Mouse (Mus musculus) MEL (cell line): ENCODE results near the gene Sec16a. TPM values are rescaled to one million over a fixed set of nuclear protein-coding genes. Genes with fewer than 3 reads are reported as not detected.

Experiments used
- DNase-seq: peaks from one replicate; pipeline ENCODE4 v3.0.0; 2011; ENCODE audit warnings: low read depth, low spot score
- H3K27ac ChIP-seq: 2 replicates; pipeline ENCODE4 v1.5.1; 2012; ENCODE audit warnings: low read depth, mild to moderate bottlenecking, control low read depth, low read length, moderate library complexity; ENCODE audit not compliant: control insufficient read depth
- H3K27me3 ChIP-seq, 2 experiments: fragments of 150-350 bp in 1 of 2; sonication (generic) in 1 of 2; 2 replicates each; pipeline ENCODE4 v1.6.1; 2012; ENCODE audit warnings: low read length in 2 of 2, mild to moderate bottlenecking in 2 of 2, improper control_type of control experiment in 1 of 2, moderate library complexity in 1 of 2; ENCODE audit not compliant: insufficient read depth in 2 of 2, control insufficient read depth in 1 of 2
- H3K36me3 ChIP-seq, 2 experiments: 2 replicates each; pipeline ENCODE4 v1.6.1; 2012 to 2014; ENCODE audit warnings: low read length in 2 of 2, improper control_type of control experiment in 1 of 2, inconsistent platforms in 1 of 2, mild to moderate bottlenecking in 1 of 2; ENCODE audit not compliant: insufficient read depth in 2 of 2, control insufficient read depth in 1 of 2
- H3K4me1 ChIP-seq, 2 experiments: fragments of 150-350 bp in 1 of 2; sonication (generic) in 1 of 2; 2 replicates each; pipeline ENCODE4 v1.6.1; 2012; ENCODE audit warnings: low read length in 2 of 2, improper control_type of control experiment in 1 of 2, mild to moderate bottlenecking in 1 of 2; ENCODE audit not compliant: insufficient read depth in 2 of 2, control insufficient read depth in 1 of 2
- H3K4me3 ChIP-seq, 2 experiments: fragments of 150-350 bp in 1 of 2; sonication (generic) in 1 of 2; 2 replicates each; pipeline ENCODE4 v1.5.1; 2012; ENCODE audit warnings: low read depth in 2 of 2, low read length in 2 of 2, mild to moderate bottlenecking in 2 of 2, moderate library complexity in 2 of 2, control low read depth in 1 of 2, improper control_type of control experiment in 1 of 2; ENCODE audit not compliant: control insufficient read depth in 1 of 2, insufficient read depth in 1 of 2
- H3K79me2 ChIP-seq: 2 replicates; pipeline ENCODE4 v1.6.1; 2012; ENCODE audit warnings: mild to moderate bottlenecking, low read length, moderate library complexity; ENCODE audit not compliant: control insufficient read depth, poor library complexity, insufficient read depth
- H3K9ac ChIP-seq: 2 replicates; pipeline ENCODE4 v1.6.1; 2012; ENCODE audit warnings: low read depth, mild to moderate bottlenecking, control low read depth, low read length, moderate library complexity; ENCODE audit not compliant: control insufficient read depth, poor library complexity, severe bottlenecking
- H3K9me3 ChIP-seq: fragments of 150-350 bp; sonication (generic); replicated peaks from 2 replicates; pipeline ENCODE4 v1.6.1; 2012; ENCODE audit warnings: mild to moderate bottlenecking, low read length, improper control_type of control experiment, moderate library complexity; ENCODE audit not compliant: insufficient read depth
- BHLHE40 ChIP-seq: IDR thresholded peaks from 2 replicates; pipeline ENCODE4 v1.6.1; 2012; ENCODE audit warnings: low read depth, mild to moderate bottlenecking, inconsistent platforms, low read length, improper control_type of control experiment, borderline replicate concordance
- CTCF ChIP-seq, 3 experiments: IDR thresholded peaks in 2 of 3; conservative IDR thresholded peaks in 1 of 3; 2 replicates each; pipeline ENCODE4 v1.5.1; 2011 to 2012; ENCODE audit warnings: low read length in 3 of 3, low read depth in 2 of 3, mild to moderate bottlenecking in 2 of 3, improper control_type of control experiment in 1 of 3, inconsistent platforms in 1 of 3, mixed read lengths in 1 of 3, moderate library complexity in 1 of 3; ENCODE audit not compliant: control insufficient read depth in 1 of 3, insufficient read depth in 1 of 3, poor library complexity in 1 of 3, severe bottlenecking in 1 of 3
- E2F4 ChIP-seq: IDR thresholded peaks from 2 replicates; pipeline ENCODE4 v1.6.1; 2011; ENCODE audit warnings: low read depth, low read length, improper control_type of control experiment, borderline replicate concordance
- ELF1 ChIP-seq: IDR thresholded peaks from 2 replicates; pipeline ENCODE4 v1.6.1; 2014; ENCODE audit warnings: low read depth, mild to moderate bottlenecking, inconsistent platforms, low read length, improper control_type of control experiment, moderate library complexity
- EP300 ChIP-seq, 2 experiments: IDR thresholded peaks; 2 replicates each; pipeline ENCODE4 v1.6.1; 2011; ENCODE audit warnings: improper control_type of control experiment in 2 of 2, low read length in 2 of 2, low read depth in 1 of 2, mild to moderate bottlenecking in 1 of 2
- GABPA ChIP-seq: IDR thresholded peaks from 2 replicates; pipeline ENCODE4 v1.6.1; 2012; ENCODE audit warnings: low read depth, mild to moderate bottlenecking, inconsistent platforms, low read length, improper control_type of control experiment, moderate library complexity
- MAFK ChIP-seq: IDR thresholded peaks from 2 replicates; pipeline ENCODE4 v1.6.1; 2011; ENCODE audit warnings: low read depth, mild to moderate bottlenecking, low read length, improper control_type of control experiment, borderline replicate concordance
- MAZ ChIP-seq: IDR thresholded peaks from 2 replicates; pipeline ENCODE4 v1.6.1; 2012; ENCODE audit warnings: low read depth, mild to moderate bottlenecking, inconsistent platforms, low read length, improper control_type of control experiment
- MYC ChIP-seq: IDR thresholded peaks from 2 replicates; pipeline ENCODE4 v1.6.1; 2011; ENCODE audit warnings: low read depth, mild to moderate bottlenecking, low read length, improper control_type of control experiment, moderate library complexity
- NELFE ChIP-seq: IDR thresholded peaks from 2 replicates; pipeline ENCODE4 v1.6.1; 2011; ENCODE audit warnings: low read depth, low read length, improper control_type of control experiment
- POLR2AphosphoS2 ChIP-seq: IDR thresholded peaks from 2 replicates; pipeline ENCODE4 v1.6.1; 2011; ENCODE audit warnings: low read length, improper control_type of control experiment
- POLR2AphosphoS5 ChIP-seq: IDR thresholded peaks from 2 replicates; pipeline ENCODE4 v1.6.1; 2012; ENCODE audit warnings: low read depth, borderline replicate concordance, mild to moderate bottlenecking, inconsistent platforms, low read length, moderate library complexity, mixed read lengths
- RCOR1 ChIP-seq: IDR thresholded peaks from 2 replicates; pipeline ENCODE4 v1.6.1; 2012; ENCODE audit warnings: low read depth, mild to moderate bottlenecking, inconsistent platforms, low read length, improper control_type of control experiment
- SMC3 ChIP-seq: IDR thresholded peaks from 2 replicates; pipeline ENCODE4 v1.6.1; 2011; ENCODE audit warnings: low read depth, low read length, improper control_type of control experiment
- TBP ChIP-seq: IDR thresholded peaks from 2 replicates; pipeline ENCODE4 v1.8.0; 2011; ENCODE audit warnings: low read depth, low read length, improper control_type of control experiment
- UBTF ChIP-seq: IDR thresholded peaks from 2 replicates; pipeline ENCODE4 v1.6.1; 2012; ENCODE audit warnings: low read depth, mild to moderate bottlenecking, inconsistent platforms, low read length, improper control_type of control experiment, moderate library complexity, borderline replicate concordance; ENCODE audit not compliant: insufficient read depth
- ZKSCAN1 ChIP-seq: IDR thresholded peaks from 2 replicates; pipeline ENCODE4 v1.6.1; 2012; ENCODE audit warnings: low read depth, mild to moderate bottlenecking, inconsistent platforms, low read length, improper control_type of control experiment, moderate library complexity
- ZMIZ1 ChIP-seq: IDR thresholded peaks from 2 replicates; pipeline ENCODE4 v1.6.1; 2012; ENCODE audit warnings: low read depth, mild to moderate bottlenecking, inconsistent platforms, low read length, improper control_type of control experiment, moderate library complexity
- ZNF384 ChIP-seq: IDR thresholded peaks from 2 replicates; pipeline ENCODE4 v1.6.1; 2012; ENCODE audit warnings: low read depth, mild to moderate bottlenecking, inconsistent platforms, low read length, improper control_type of control experiment
- polyA plus RNA-seq, 2 experiments: library from polyadenylated mRNA; stranded (reverse) in 1 of 2; unstranded in 1 of 2; fragments of >175 nt in 1 of 2; fragments of >200 nt in 1 of 2; gene quantifications; 2 replicates each; pipeline versions ENCODE4 v1.2.1 to v1.2.4; 2012; ENCODE audit warnings: low replicate concordance in 2 of 2, low read depth in 1 of 2; ENCODE audit not compliant: insufficient read length in 2 of 2, insufficient read depth in 1 of 2, missing spikeins in 1 of 2
- total RNA-seq: library from RNA; depleted of rRNA; stranded (reverse); fragments of 300-350 nt; gene quantifications from 2 replicates; pipeline ENCODE4 v1.2.3, GENCODE M21; 2012

Sec16a gene
- total and polyA plus RNA-seq, 3 experiments: 20.3 to 38.0 TPM; not detected in 1

DNA sequence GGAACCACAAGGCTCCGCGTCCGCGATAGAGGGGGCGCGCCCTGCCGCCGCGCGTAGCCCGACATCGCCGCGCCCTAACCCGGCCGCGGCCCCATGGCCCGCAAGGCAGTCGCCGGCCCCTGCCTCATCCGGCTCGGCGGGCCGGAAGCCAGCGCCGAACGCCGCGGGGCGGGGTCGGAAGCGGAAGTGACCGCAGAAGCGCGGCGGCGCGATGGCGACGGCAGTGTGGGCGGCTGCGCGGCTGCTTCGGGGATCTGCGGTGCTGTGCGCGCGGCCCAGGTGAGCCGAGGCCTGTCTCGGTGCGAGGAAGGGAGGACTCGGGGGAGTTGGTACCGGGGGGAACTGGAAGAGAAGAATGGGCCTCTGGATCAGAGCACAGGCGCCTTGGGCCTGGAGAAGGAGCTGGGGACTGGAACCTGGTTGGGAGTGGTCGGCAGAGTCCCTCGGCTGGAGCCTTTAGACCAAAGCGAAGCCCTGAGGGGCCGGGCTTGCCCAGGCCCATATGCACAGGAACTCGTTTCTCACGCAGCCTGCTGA, 55.8 kb downstream of the Sec16a start, which contains the start of the genes Entr1 and Pmpca (continued):
- no peak for TF ChIP-seq ZNF384
- peak; percentile 59; the same call in 1 of the 2 replicates for TF ChIP-seq MAZ
- no peak for TF ChIP-seq BHLHE40
- peak; percentile 96 for TF ChIP-seq NELFE
- TF ChIP-seq RCOR1: no peak
- TF ChIP-seq MYC: 0 out of 2 replicates have a peak, but pooled peaks have one; percentile 14
- TF ChIP-seq CTCF (IDR thresholded peaks at IDR 0.05 in 2 of 3, conservative IDR thresholded peaks at IDR 0.05 in 1 of 3; ENCODE audit: control insufficient read depth in 1 of 3, insufficient read depth in 1 of 3, low read depth in 2 of 3, low read length in 3 of 3, poor library complexity in 1 of 3, severe bottlenecking in 1 of 3): no peak
- TF ChIP-seq UBTF: no peak
- no peak for TF ChIP-seq MAFK
- peak; percentile 90 for TF ChIP-seq POLR2AphosphoS2
- TF ChIP-seq ZMIZ1: peak; percentile 57; the same call in 1 of the 2 replicates
- TF ChIP-seq ELF1: peak; percentile 87
- no peak for TF ChIP-seq ZKSCAN1
- TF ChIP-seq GABPA: no peak
- TF ChIP-seq EP300 (IDR thresholded peaks at IDR 0.05; ENCODE audit: low read depth in 1 of 2, low read length in 2 of 2): no peak
- no peak for TF ChIP-seq POLR2AphosphoS5
- 0 out of 2 replicates have a peak, but pooled peaks have one; percentile 13 for TF ChIP-seq TBP
- no peak for TF ChIP-seq E2F4
- no peak for TF ChIP-seq SMC3

DNA sequence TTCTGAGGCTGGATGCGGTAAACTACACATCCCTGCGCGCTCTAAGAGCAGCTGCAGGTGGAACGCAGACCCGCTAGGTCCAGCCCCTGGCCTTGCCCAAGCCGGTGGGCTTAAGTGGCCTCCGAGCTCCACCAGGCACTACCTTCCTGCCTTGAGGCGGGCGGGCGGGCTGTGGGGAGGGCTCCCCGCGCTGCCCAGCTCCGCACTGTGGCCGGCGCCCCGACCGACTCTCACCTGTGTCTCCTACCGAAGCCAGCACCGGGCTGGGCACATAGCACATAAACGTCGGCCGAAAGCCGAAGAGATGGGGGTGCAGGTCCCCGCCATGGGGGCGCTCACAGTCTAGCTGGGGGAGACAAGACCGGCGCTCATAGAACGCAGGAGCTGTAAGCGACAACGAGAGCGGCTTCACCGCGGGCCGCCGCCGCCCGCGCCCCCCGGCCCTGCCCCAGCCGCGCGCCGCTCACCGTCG, 56.3 kb downstream of the Sec16a start:
- peak overlapping the region; percentile 85 for H3K9ac ChIP-seq
- peaks cover 0 to 11% of the 10 kb centered on the region in 2 experiments; a peak in 3 of 4 replicates for H3K4me1 ChIP-seq
- TF ChIP-seq CTCF (IDR thresholded peaks at IDR 0.05 in 2 of 3, conservative IDR thresholded peaks at IDR 0.05 in 1 of 3; ENCODE audit: control insufficient read depth in 1 of 3, insufficient read depth in 1 of 3, low read depth in 2 of 3, low read length in 3 of 3, poor library complexity in 1 of 3, severe bottlenecking in 1 of 3): 0 out of 6 replicates have a peak, but pooled peaks of 1 of the 3 experiments have one; percentile 13
- TF ChIP-seq BHLHE40: no peak
- H3K36me3 ChIP-seq: peaks cover 7 to 8% of the 10 kb centered on the region in 2 experiments
- H3K79me2 ChIP-seq: peaks cover 31% of the 10 kb centered on the region
- DNase-seq: peak; percentile 36
- no peaks in the 10 kb centered on the region for H3K27me3 ChIP-seq
- peak overlapping the region; percentile 75 to 93 for H3K4me3 ChIP-seq
- H3K9me3 ChIP-seq: no peaks in the 10 kb centered on the region
- 0 out of 2 replicates have a peak overlapping the region, but pooled peaks have one; percentile 9 for H3K27ac ChIP-seq
